Mouse (Mus musculus) lung, embryonic 16.5 days (tissue): Measurements from ENCODE around the gene Hmga2. TPM values are rescaled to one million over a fixed set of nuclear protein-coding genes. Genes with fewer than 3 reads are reported as not detected.
A peak's percentile ranks its signal among the peaks of the same experiment; 100 is the strongest.

Source experiments
- ATAC-seq: fragments of 200-750 bp; cut with Nextera tagmentation; 2 replicates; pipeline ENCODE4 v1.8.0; 2017; ENCODE audit warnings: low read depth, mild to moderate bottlenecking, moderate library complexity
- H3K27ac ChIP-seq: fragments of 300-500 bp; sonication (generic); 2 replicates; pipeline ENCODE4 v1.5.1; 2014; ENCODE audit warnings: mild to moderate bottlenecking, control low read depth, low read length
- H3K27me3 ChIP-seq: fragments of 300-500 bp; sonication (generic); 2 replicates; pipeline ENCODE4 v1.6.1; 2014; ENCODE audit warnings: low read depth, low read length, mixed read lengths; ENCODE audit not compliant: control insufficient read depth, insufficient read depth
- H3K36me3 ChIP-seq: fragments of 300-500 bp; sonication (generic); 2 replicates; pipeline ENCODE4 v1.6.1; 2014; ENCODE audit warnings: low read length; ENCODE audit not compliant: control insufficient read depth, insufficient read depth
- H3K4me1 ChIP-seq: fragments of 300-500 bp; sonication (generic); replicated peaks from 2 replicates; pipeline ENCODE4 v1.6.1; 2014; ENCODE audit warnings: low read length, mixed read lengths; ENCODE audit not compliant: control insufficient read depth, insufficient read depth
- H3K4me2 ChIP-seq: fragments of 300-500 bp; sonication (generic); 2 replicates; pipeline ENCODE4 v1.6.1; 2014; ENCODE audit warnings: low read depth, low read length, control low read depth
- H3K4me3 ChIP-seq: fragments of 300-500 bp; sonication (generic); 2 replicates; pipeline ENCODE4 v1.5.1; 2014; ENCODE audit warnings: mild to moderate bottlenecking, low read length, control low read depth
- H3K9ac ChIP-seq: fragments of 300-500 bp; sonication (generic); 2 replicates; pipeline ENCODE4 v1.6.1; 2014; ENCODE audit warnings: low read length, control low read depth
- H3K9me3 ChIP-seq: fragments of 300-500 bp; sonication (generic); 2 replicates; pipeline ENCODE4 v1.6.1; 2016; ENCODE audit warnings: low read length; ENCODE audit not compliant: control insufficient read depth
- WGBS: fragments of 180-500 bp; shearing (Covaris S2); extraction: QIAGEN DNeasy Blood & Tissue Kit; methylation state at CpG from one replicate; pipeline ENCODE4 v1.1.7; 2014; 5-methylcytosine and 5-hydroxymethylcytosine counted together
- polyA plus RNA-seq: library from polyadenylated mRNA; unstranded; fragments of >200 nt; fragmentation: Nextera tagmentation; extraction: Ambion mirVana; gene quantifications from 2 replicates; pipeline ENCODE4 v1.2.1, GENCODE M21; 2015

Gene Hmga2
- polyA plus RNA-seq, 1 experiment from 2014 or later = 6.1 TPM

- 9% methylated on average over 9 of the region's 9 CpGs for WGBS
- Histone ChIP-seq H3K36me3 (no peaks in the 10 kb centered on the region), H3K9me3 (no peaks in the 10 kb centered on the region), H3K27ac (peak overlapping the region; percentile 39), H3K4me2 (no peak overlapping the region; the same call in 1 of the 2 replicates), H3K9ac (no peak overlapping the region), H3K27me3 (no peaks in the 10 kb centered on the region), H3K4me3 (no peak overlapping the region), H3K4me1 (peaks cover 38% of the 10 kb centered on the region)
- peak; percentile 30; the same call in 1 of the 2 replicates for ATAC-seq
Measured at GRCm38 (mm10) chr10:120432731-120433462, 43.4 kb downstream of the Hmga2 start.

DNA sequence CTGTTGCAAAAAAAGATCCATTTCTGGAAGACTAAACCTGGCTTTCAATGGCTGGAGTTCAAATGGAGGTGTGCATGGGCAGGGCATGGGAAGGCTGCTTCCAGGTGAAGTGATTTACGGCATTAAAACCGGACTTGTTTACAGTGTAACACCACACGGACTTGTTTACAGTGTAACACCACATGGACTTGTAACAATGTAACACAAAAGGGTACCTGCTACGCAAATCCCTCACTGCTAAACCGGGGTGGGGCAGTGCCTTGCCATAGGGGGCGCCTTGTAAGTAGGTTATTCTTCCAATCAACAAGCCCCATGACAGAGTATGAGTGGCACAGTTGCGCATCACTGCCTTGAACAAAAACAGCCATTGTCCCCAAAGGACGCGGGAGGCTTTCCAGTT, 44.2 kb downstream of the Hmga2 start:
- WGBS = 67% methylated on average over 9 of the region's 9 CpGs
- no peak for ATAC-seq
- H3K27ac ChIP-seq = no peak overlapping the region
- H3K36me3 ChIP-seq = no peaks in the 10 kb centered on the region
- H3K9me3 ChIP-seq = no peaks in the 10 kb centered on the region
- no peak overlapping the region for H3K4me2 ChIP-seq
- no peak overlapping the region for H3K9ac ChIP-seq
- H3K27me3 ChIP-seq = no peaks in the 10 kb centered on the region
- H3K4me3 ChIP-seq = no peak overlapping the region
- peaks cover 39% of the 10 kb centered on the region for H3K4me1 ChIP-seq

- Histone ChIP-seq H3K4me2 (no peak overlapping the region), H3K36me3 (no peaks in the 10 kb centered on the region), H3K27me3 (no peaks in the 10 kb centered on the region), H3K4me1 (peaks cover 41% of the 10 kb centered on the region), H3K9ac (no peak overlapping the region), H3K9me3 (no peaks in the 10 kb centered on the region), H3K27ac (no peak overlapping the region), H3K4me3 (no peak overlapping the region)
- 44% methylated on average over 2 of the region's 2 CpGs for WGBS
- ATAC-seq = no peak
Measured at GRCm38 (mm10) chr10:120431435-120431834, 44.8 kb downstream of the Hmga2 start.

GRCm38 (mm10) chr10:120430422-120430821, 45.8 kb downstream of the Hmga2 start:
- Histone ChIP-seq H3K36me3 (no peaks in the 10 kb centered on the region), H3K27ac (no peak overlapping the region), H3K4me1 (peaks cover 41% of the 10 kb centered on the region), H3K9me3 (no peaks in the 10 kb centered on the region), H3K4me3 (no peak overlapping the region), H3K4me2 (no peak overlapping the region), H3K9ac (no peak overlapping the region), H3K27me3 (no peaks in the 10 kb centered on the region)
- no peak for ATAC-seq
- 34% methylated on average over 7 of the region's 7 CpGs for WGBS

GRCm38 (mm10) chr10:120429758-120430259, 46.5 kb downstream of the Hmga2 start:
- Histone ChIP-seq H3K4me1 (peaks cover 41% of the 10 kb centered on the region), H3K27ac (no peak overlapping the region), H3K4me3 (no peak overlapping the region), H3K4me2 (no peak overlapping the region), H3K27me3 (no peaks in the 10 kb centered on the region), H3K36me3 (no peaks in the 10 kb centered on the region), H3K9ac (no peak overlapping the region), H3K9me3 (no peaks in the 10 kb centered on the region)
- ATAC-seq = peak; percentile 41; the same call in 1 of the 2 replicates
- WGBS = 30% methylated on average over 5 of the region's 5 CpGs

DNA sequence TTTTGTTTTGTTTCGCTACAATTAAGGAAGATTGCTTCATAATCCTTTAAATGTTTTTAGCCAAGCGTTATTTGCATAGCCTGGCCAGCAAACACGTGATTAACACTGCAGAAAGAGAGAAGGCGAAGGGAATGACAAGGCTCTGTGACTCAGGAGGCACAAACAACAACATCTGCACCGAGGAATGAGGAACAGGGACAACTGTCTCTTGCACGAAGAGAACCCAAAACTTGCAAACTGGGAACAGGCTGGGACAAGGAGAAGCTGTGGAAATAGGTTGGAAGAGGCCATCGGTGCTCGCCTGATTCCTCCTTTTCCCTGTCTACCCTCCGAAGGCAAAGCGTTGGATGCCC, 47.1 kb downstream of the Hmga2 start:
- peak; percentile 15 for ATAC-seq
- Histone ChIP-seq H3K36me3 (no peaks in the 10 kb centered on the region), H3K27ac (peak overlapping the region; percentile 66), H3K4me1 (peaks cover 41% of the 10 kb centered on the region), H3K4me2 (peak overlapping the region; percentile 36), H3K27me3 (no peaks in the 10 kb centered on the region), H3K9me3 (no peaks in the 10 kb centered on the region), H3K9ac (no peak overlapping the region), H3K4me3 (no peak overlapping the region)
- 54% methylated on average over 10 of the region's 10 CpGs for WGBS

DNA sequence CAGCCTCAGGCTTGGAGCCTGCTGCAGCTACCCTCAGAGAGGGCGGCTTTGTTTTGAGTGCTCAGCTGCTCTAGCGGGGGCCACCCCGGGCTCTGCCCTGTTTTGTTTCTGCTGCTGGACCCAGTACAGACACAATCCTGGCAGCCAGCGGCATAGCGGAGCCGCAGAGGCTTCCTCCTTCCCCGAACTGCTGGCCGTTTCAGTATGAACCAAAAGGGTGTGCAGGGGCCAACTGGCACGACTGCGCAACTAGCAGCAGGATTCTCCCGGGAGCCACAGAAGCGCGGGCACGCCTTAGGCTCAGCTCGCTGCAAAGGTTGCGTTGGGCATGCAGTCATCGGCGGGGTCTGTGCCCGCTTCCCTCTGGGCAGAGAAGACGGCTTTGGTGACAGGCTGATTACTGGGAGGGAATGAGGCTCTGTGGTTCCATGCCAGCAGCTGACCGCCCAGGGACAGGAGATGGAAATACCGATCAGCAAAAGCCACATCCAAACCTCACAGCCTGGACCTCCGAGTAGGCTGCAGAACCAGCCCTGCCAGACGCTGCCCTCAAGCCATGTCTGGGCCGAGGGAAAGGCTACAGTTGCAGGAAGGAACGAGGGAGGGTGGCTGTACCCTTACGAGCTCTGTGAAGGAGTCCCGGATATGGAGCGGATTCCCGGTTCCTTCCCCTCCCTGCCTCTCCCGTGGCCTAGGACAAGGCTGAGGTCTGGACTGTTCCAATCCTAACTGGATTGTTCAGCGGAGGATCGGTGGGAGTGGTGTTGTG, 47.7 kb downstream of the Hmga2 start:
- Histone ChIP-seq H3K9ac (peak overlapping the region; percentile 21; the same call in 1 of the 2 replicates), H3K27me3 (no peaks in the 10 kb centered on the region), H3K36me3 (no peaks in the 10 kb centered on the region), H3K27ac (peak overlapping the region; percentile 66), H3K4me2 (peak overlapping the region; percentile 36), H3K9me3 (no peaks in the 10 kb centered on the region), H3K4me1 (peaks cover 41% of the 10 kb centered on the region), H3K4me3 (peak overlapping the region; percentile 10; the same call in 1 of the 2 replicates)
- ATAC-seq = peak; percentile 70
- 43% methylated on average over 33 of the region's 33 CpGs for WGBS

DNA sequence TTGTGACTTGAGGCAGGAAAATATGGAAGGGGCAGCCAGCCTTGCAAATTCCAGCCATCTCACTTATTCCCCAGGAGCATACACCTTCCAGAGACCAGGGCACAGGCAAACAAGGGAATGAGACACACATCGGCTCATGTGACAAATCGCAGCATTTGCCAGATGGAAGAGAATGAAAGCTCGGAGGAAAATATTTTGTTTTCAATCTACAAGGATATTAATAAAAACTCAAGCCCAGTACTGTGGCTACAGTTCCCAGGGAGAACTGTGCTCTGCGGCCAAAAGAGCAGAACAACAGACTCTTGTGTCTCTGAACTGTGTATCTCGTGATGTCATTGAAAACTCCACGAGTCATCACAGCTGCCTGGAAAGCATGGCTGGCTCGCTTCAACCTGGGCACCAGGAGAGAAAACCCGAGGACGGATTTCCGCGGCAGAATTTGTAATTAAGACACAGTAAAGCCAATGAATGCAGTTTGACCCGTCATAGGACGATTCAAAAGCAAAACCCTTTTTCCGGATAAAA, 50.1 kb downstream of the Hmga2 start:
- 74% methylated on average over 14 of the region's 14 CpGs for WGBS

DNA sequence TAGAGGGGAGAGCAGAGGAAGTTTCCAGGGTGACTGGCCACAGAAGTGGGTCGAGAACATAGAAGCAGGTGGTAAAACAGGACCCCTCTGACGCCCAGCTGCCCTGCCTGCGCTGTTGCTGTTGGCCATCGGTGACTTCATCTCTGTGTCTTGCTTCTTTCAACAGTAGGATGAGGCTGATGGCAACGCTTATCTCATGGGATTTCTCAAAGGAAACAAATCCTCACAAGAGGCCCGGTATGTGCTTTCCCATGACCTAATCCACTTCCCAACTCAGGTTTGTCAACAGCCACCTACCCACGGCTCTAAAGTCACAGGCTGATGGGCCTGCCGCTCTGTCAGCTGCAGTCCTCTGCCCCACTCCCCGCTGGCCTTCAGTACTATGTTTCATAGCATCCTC, 52.3 kb downstream of the Hmga2 start:
- H3K4me1 ChIP-seq = peaks cover 31% of the 10 kb centered on the region
- H3K4me2 ChIP-seq = no peak overlapping the region
- H3K36me3 ChIP-seq = no peaks in the 10 kb centered on the region
- 53% methylated on average over 9 of the region's 9 CpGs for WGBS
- no peak overlapping the region for H3K4me3 ChIP-seq
- no peak for ATAC-seq
- H3K27me3 ChIP-seq = no peaks in the 10 kb centered on the region
- no peaks in the 10 kb centered on the region for H3K9me3 ChIP-seq
- H3K27ac ChIP-seq = no peak overlapping the region
- no peak overlapping the region for H3K9ac ChIP-seq

More for the DNA sequence above, 50.1 kb downstream of the Hmga2 start:
- Histone ChIP-seq H3K27me3 (no peaks in the 10 kb centered on the region), H3K4me2 (no peak overlapping the region), H3K4me1 (peaks cover 42% of the 10 kb centered on the region), H3K27ac (no peak overlapping the region), H3K4me3 (no peak overlapping the region), H3K9ac (no peak overlapping the region), H3K9me3 (no peaks in the 10 kb centered on the region), H3K36me3 (no peaks in the 10 kb centered on the region)
- no peak for ATAC-seq
